Mouse (Mus musculus): Measurements from ENCODE around the gene Hdgf.

GRCm38 (mm10) chr3:87960586-87961191 is 54.6 kb downstream of the Hdgf start:
- TF ChIP-seq GATA1 (IDR thresholded peaks at IDR 0.05; ENCODE audit: borderline replicate concordance, low read length) (no peak), FLI1 (IDR thresholded peaks at IDR 0.05; ENCODE audit: low read length) (no peak)
